Comparison of ENCODE assay signal across 8 mouse cellular contexts in the genomic region with DNA sequence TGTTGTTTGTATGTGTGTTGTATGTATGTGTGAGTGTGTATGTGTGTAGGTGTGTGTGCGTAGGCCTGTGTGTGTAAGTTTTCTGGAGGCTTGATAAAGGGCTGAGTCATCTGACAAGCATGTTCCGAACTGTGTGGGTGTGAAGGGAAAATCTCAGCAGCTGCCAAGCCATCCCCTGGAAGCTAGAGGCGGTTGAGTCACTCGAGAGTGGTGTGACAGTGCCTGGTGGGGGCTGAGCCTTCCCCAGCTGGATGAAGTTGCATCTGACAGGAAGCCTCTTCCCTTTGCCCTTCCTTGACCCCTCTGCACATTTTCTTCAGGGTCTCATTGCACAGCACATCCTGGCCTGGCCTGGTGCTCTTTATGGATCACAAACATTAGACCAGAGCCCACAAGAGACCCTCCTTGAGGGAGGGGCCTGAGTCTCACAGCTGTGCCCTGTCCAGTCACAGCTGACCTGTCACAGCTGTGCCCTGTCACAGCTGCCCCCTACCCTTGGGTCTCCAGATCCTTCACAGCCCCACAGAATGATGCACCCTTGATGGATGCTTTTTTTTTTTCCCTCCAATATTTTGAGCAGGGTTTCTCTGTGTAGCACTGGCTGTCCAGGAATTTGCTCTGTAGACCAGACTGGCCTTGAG. TPM values are rescaled to one million over a fixed set of nuclear protein-coding genes. Genes with fewer than 3 reads are reported as not detected.
A peak's percentile ranks its signal among the peaks of the same experiment; 100 is the strongest.
DNase-seq lines count a peak whose midpoint lies in the region; ATAC-seq and TF ChIP-seq lines count a peak whose summit lies in the region.

No protein-coding gene starts in this region.

- H3K9ac ChIP-seq in embryonic facial prominence, embryonic 14.5 days (ENCODE audit: low read depth, low read length), result no peak overlapping the region
- H3K9ac ChIP-seq in kidney, postnatal 0 days (ENCODE audit: low read depth, low read length), result no peak overlapping the region

- H3K27ac ChIP-seq in embryonic facial prominence, embryonic 14.5 days (replicated peaks; ENCODE audit: low read depth, low read length), result no peak overlapping the region
- H3K27ac ChIP-seq in embryonic facial prominence, embryonic 10.5 days (replicated peaks), result no peak overlapping the region
- no peak overlapping the region for H3K27ac ChIP-seq in kidney, postnatal 0 days
- H3K27ac ChIP-seq in cerebellum, adult 2 months (ENCODE audit: insufficient read depth, low read length), result no peak overlapping the region

- H3K27me3 ChIP-seq in embryonic facial prominence, embryonic 14.5 days (replicated peaks; ENCODE audit: control insufficient read depth, insufficient read depth, low read length), result no peaks in the 10 kb centered on the region
- no peaks in the 10 kb centered on the region for H3K27me3 ChIP-seq in embryonic facial prominence, embryonic 10.5 days (replicated peaks; ENCODE audit: low read depth, poor library complexity, severe bottlenecking)
- no peaks in the 10 kb centered on the region for H3K27me3 ChIP-seq in kidney, postnatal 0 days (ENCODE audit: insufficient read depth, low read length)
- no peaks in the 10 kb centered on the region for H3K27me3 ChIP-seq in cerebellum, adult 2 months (ENCODE audit: control insufficient read depth, insufficient read depth, low read length)

- peak; percentile 60 for ATAC-seq in embryonic facial prominence, embryonic 14.5 days (ENCODE audit: low read depth)
- ATAC-seq in kidney, postnatal 0 days (replicated peaks; ENCODE audit: low FRiP score, low read depth), result peak; percentile 79

- peaks cover 75% of the 10 kb centered on the region for H3K36me3 ChIP-seq in embryonic facial prominence, embryonic 14.5 days (ENCODE audit: control insufficient read depth, insufficient read depth, low read length)
- peaks cover 4% of the 10 kb centered on the region; the same call in 1 of the 2 replicates for H3K36me3 ChIP-seq in embryonic facial prominence, embryonic 10.5 days (replicated peaks)
- H3K36me3 ChIP-seq in kidney, postnatal 0 days (ENCODE audit: insufficient read depth, low read length), result peaks cover 47% of the 10 kb centered on the region

- WGBS in embryonic facial prominence, embryonic 14.5 days, result 48% methylated on average over 4 of the region's 4 CpGs
- WGBS in embryonic facial prominence, embryonic 10.5 days, result 62% methylated on average over 4 of the region's 4 CpGs
- 20% methylated on average over 4 of the region's 4 CpGs for WGBS in kidney, postnatal 0 days
- WGBS in cerebellum, adult 2 months, result 56% methylated on average over 4 of the region's 4 CpGs

- peaks cover 11% of the 10 kb centered on the region for H3K9me3 ChIP-seq in embryonic facial prominence, embryonic 14.5 days (ENCODE audit: control insufficient read depth, low read length)
- no peaks in the 10 kb centered on the region for H3K9me3 ChIP-seq in embryonic facial prominence, embryonic 10.5 days
- H3K9me3 ChIP-seq in kidney, postnatal 0 days (replicated peaks; ENCODE audit: low read length), result no peaks in the 10 kb centered on the region

- no peak for TF ChIP-seq POLR2A in cerebellum, adult 2 months (IDR thresholded peaks at IDR 0.05; ENCODE audit: borderline replicate concordance, insufficient read depth, low read length)

- DNase-seq in embryonic facial prominence, embryonic 14.5 days (ENCODE audit: low spot score), result peak; percentile 74
- DNase-seq in embryonic facial prominence, embryonic 10.5 days (ENCODE audit: low spot score), result no peak
- DNase-seq in MN1 (ENCODE audit: low spot score), result peak; percentile 71
- DNase-seq in gastrocnemius, postnatal 25 days, result peak; percentile 73
- DNase-seq in kidney, postnatal 0 days (ENCODE audit: low spot score), result peak; percentile 85
- DNase-seq in lung, postnatal 14 days, result peak; percentile 61
- no peak for DNase-seq in cerebellum, adult 18-20 months
- no peak for DNase-seq in cerebellum, adult 2 months

- no peak overlapping the region for H3K4me3 ChIP-seq in embryonic facial prominence, embryonic 14.5 days (ENCODE audit: low read depth, low read length)
- H3K4me3 ChIP-seq in embryonic facial prominence, embryonic 10.5 days, result no peak overlapping the region
- H3K4me3 ChIP-seq in kidney, postnatal 0 days (replicated peaks; ENCODE audit: low read depth, low read length), result no peak overlapping the region
- no peak overlapping the region for H3K4me3 ChIP-seq in cerebellum, adult 2 months (replicated peaks; ENCODE audit: insufficient read depth, low read depth, low read length)

- TF ChIP-seq CTCF in kidney, postnatal 0 days (IDR thresholded peaks at IDR 0.05; ENCODE audit: low read depth), result no peak
- TF ChIP-seq CTCF in cerebellum, adult 2 months (IDR thresholded peaks at IDR 0.05; ENCODE audit: borderline replicate concordance, insufficient read depth, low read depth, low read length), result no peak

- H3K4me1 ChIP-seq in embryonic facial prominence, embryonic 14.5 days (ENCODE audit: control insufficient read depth, insufficient read depth, low read length), result no peaks in the 10 kb centered on the region
- peaks cover 4% of the 10 kb centered on the region; the same call in 1 of the 2 replicates for H3K4me1 ChIP-seq in embryonic facial prominence, embryonic 10.5 days
- no peaks in the 10 kb centered on the region for H3K4me1 ChIP-seq in kidney, postnatal 0 days (replicated peaks; ENCODE audit: insufficient read depth, low read length)
- H3K4me1 ChIP-seq in cerebellum, adult 2 months (ENCODE audit: control insufficient read depth, insufficient read depth, low read length), result no peaks in the 10 kb centered on the region; the same call in 1 of the 2 replicates

- no peak overlapping the region for H3K4me2 ChIP-seq in embryonic facial prominence, embryonic 14.5 days (ENCODE audit: low read depth, low read length)
- no peak overlapping the region for H3K4me2 ChIP-seq in kidney, postnatal 0 days (ENCODE audit: low read length)

RNA-seq across cellular contexts. Expression of gene Traf5, which starts 30.6 kb away (rescaled TPM):
- polyA plus RNA-seq in embryonic facial prominence, embryonic 14.5 days (2014; fragmentation: Nextera tagmentation; extraction: Ambion mirVana), result 19.7 and 21.2 TPM in 2 replicates
- 3.1 and 4.5 TPM in 2 replicates for polyA plus RNA-seq in embryonic facial prominence, embryonic 10.5 days (2016; fragmentation: Nextera tagmentation; extraction: Ambion mirVana)
- 1 to 10 TPM; 2.3 to 3.1 TPM for total RNA-seq in gastrocnemius, postnatal 25 days (2021)
- polyA plus RNA-seq in kidney, postnatal 0 days (2015; fragmentation: Nextera tagmentation; extraction: Ambion mirVana), result 17.9 and 19.6 TPM in 2 replicates
- 3.6 and 3.8 TPM in 2 replicates for polyA plus RNA-seq in cerebellum, adult 2 months (2012; rRNA removed)

Comparison
In these comparisons a context has a peak if more than half of its experiments do, and no peak if none do; other contexts are left out.
1. DNase-seq: peak in embryonic facial prominence, embryonic 14.5 days (single experiment), MN1 (single experiment), gastrocnemius, postnatal 25 days (single experiment), kidney, postnatal 0 days (single experiment) and lung, postnatal 14 days (single experiment); none in embryonic facial prominence, embryonic 10.5 days (single experiment), cerebellum, adult 18-20 months (0 of 2) and cerebellum, adult 2 months (0 of 2).